Mouse (Mus musculus) midbrain, postnatal 0 days (tissue): Measurements from ENCODE around the gene Top3a. TPM values are rescaled to one million over a fixed set of nuclear protein-coding genes. Genes with fewer than 3 reads are reported as not detected.

Source experiments
- ATAC-seq: fragments of 200-750 bp; cut with Nextera tagmentation; 2 replicates; pipeline ENCODE4 v1.8.0; 2017; ENCODE audit warnings: moderate number of reproducible peaks, mild to moderate bottlenecking, moderate TSS enrichment, moderate library complexity; ENCODE audit not compliant: low FRiP score
- DNase-seq: peaks from one replicate; pipeline ENCODE4 v3.0.0-alpha.2; 2015; ENCODE audit warnings: low spot score
- H3K27ac ChIP-seq: fragments of 300-500 bp; sonication (generic); 2 replicates; pipeline ENCODE4 v1.5.1; 2014; ENCODE audit warnings: low read depth, mild to moderate bottlenecking, low read length, mixed read lengths
- H3K27me3 ChIP-seq: fragments of 300-500 bp; sonication (generic); 2 replicates; pipeline ENCODE4 v1.6.1; 2014; ENCODE audit warnings: low read length, control low read depth, mixed read lengths; ENCODE audit not compliant: insufficient read depth
- H3K36me3 ChIP-seq: fragments of 300-500 bp; sonication (generic); 2 replicates; pipeline ENCODE4 v1.6.1; 2014; ENCODE audit warnings: low read length, control low read depth, mixed read lengths; ENCODE audit not compliant: insufficient read depth
- H3K4me1 ChIP-seq: fragments of 300-500 bp; sonication (generic); 2 replicates; pipeline ENCODE4 v1.6.1; 2014; ENCODE audit warnings: mild to moderate bottlenecking, control low read depth, antibody characterized with exemption, low read length, mixed read lengths; ENCODE audit not compliant: insufficient read depth
- H3K4me2 ChIP-seq: fragments of 300-500 bp; sonication (generic); 2 replicates; pipeline ENCODE4 v1.6.1; 2014; ENCODE audit warnings: low read depth, mild to moderate bottlenecking, low read length, mixed read lengths; ENCODE audit not compliant: poor library complexity, severe bottlenecking
- H3K4me3 ChIP-seq: fragments of 300-500 bp; sonication (generic); 2 replicates; pipeline ENCODE4 v1.5.1; 2014; ENCODE audit warnings: low read depth, mild to moderate bottlenecking, low read length, moderate library complexity
- H3K9ac ChIP-seq: fragments of 300-500 bp; sonication (generic); replicated peaks from 2 replicates; pipeline ENCODE4 v1.6.1; 2014; ENCODE audit warnings: mild to moderate bottlenecking, low read length, moderate library complexity, mixed read lengths; ENCODE audit not compliant: poor library complexity, severe bottlenecking
- H3K9me3 ChIP-seq: fragments of 300-500 bp; sonication (generic); 2 replicates; pipeline ENCODE4 v1.6.1; 2016; ENCODE audit warnings: low read length, control low read depth
- CTCF ChIP-seq: IDR thresholded peaks from 2 replicates; pipeline ENCODE4 v1.5.1; 2016; ENCODE audit warnings: antibody characterized with exemption, mild to moderate bottlenecking
- WGBS: fragments of 180-500 bp; shearing (Covaris S2); extraction: QIAGEN DNeasy Blood & Tissue Kit; methylation state at CpG from one replicate; pipeline ENCODE4 v1.1.7; 2014; 5-methylcytosine and 5-hydroxymethylcytosine counted together
- polyA plus RNA-seq: library from polyadenylated mRNA; unstranded; fragments of >200 nt; fragmentation: Nextera tagmentation; extraction: Ambion mirVana; gene quantifications from 2 replicates; pipeline ENCODE4 v1.2.1, GENCODE M21; 2015
- total RNA-seq: library from RNA; depleted of rRNA; stranded (reverse); fragments of >200 nt; gene quantifications from 2 replicates; pipeline ENCODE4 v1.2.3, GENCODE M21; 2014

The Top3a gene
- total and polyA plus RNA-seq, 2 experiments from 2014 or later, result 4.1 to 10.9 TPM

DNA sequence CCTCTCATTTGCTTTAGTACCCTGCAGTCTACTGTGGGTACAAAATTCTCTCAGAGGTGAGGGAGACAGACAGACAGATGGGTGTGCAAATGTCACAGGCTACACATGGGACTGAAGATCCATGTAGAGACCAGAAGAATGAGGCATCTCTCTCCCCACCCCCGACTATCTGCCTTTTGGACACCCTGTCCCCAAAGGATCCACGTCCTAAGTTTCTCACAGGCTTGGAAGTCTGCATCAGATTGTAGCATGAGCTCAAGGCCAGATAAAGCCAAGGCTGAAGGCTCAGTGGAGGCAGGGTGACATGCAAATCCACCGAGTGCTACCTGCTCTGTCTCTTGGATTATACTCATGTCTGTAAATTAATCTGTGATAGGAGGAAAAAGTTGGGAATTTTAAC lies 40.7 kb downstream of the Top3a start:
- no peak for TF ChIP-seq CTCF
- no peaks in the 10 kb centered on the region for H3K27me3 ChIP-seq
- no peak for ATAC-seq
- no peak overlapping the region for H3K4me3 ChIP-seq
- no peak overlapping the region for H3K4me2 ChIP-seq
- H3K9me3 ChIP-seq, result no peaks in the 10 kb centered on the region
- WGBS, result 95% methylated on average over 3 of the region's 3 CpGs
- no peak for DNase-seq
- peaks cover 16% of the 10 kb centered on the region for H3K36me3 ChIP-seq
- H3K27ac ChIP-seq, result no peak overlapping the region
- H3K9ac ChIP-seq, result no peak overlapping the region
- H3K4me1 ChIP-seq, result no peaks in the 10 kb centered on the region

DNA sequence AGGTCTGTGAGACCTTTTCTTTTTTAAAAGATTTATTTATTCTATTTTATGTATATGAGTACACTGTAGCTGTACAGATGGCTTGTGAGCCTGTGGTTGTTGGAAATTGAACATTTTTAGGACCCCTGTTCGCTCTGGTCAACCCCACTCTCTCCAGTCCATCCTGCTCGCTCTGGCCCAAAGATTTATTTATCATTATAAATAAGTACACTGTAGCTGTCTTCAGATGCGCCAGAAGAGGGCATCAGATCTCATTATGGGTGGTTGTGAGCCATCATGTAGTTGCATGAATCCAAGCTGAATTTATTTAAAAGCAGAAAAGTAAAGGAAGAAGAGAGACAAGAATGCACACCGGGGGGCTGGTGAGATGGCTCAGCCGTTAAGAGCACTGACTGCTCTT lies 42.0 kb downstream of the Top3a start:
- WGBS, result 76% methylated on average over 5 of the region's 5 CpGs
- Histone ChIP-seq H3K4me3 (no peak overlapping the region), H3K9ac (no peak overlapping the region), H3K36me3 (peaks cover 22% of the 10 kb centered on the region), H3K27me3 (no peaks in the 10 kb centered on the region), H3K27ac (no peak overlapping the region), H3K9me3 (no peaks in the 10 kb centered on the region), H3K4me1 (no peaks in the 10 kb centered on the region), H3K4me2 (no peak overlapping the region)
- TF ChIP-seq CTCF, result peak; percentile 51
- DNase-seq (no peak), ATAC-seq (no peak)

DNA sequence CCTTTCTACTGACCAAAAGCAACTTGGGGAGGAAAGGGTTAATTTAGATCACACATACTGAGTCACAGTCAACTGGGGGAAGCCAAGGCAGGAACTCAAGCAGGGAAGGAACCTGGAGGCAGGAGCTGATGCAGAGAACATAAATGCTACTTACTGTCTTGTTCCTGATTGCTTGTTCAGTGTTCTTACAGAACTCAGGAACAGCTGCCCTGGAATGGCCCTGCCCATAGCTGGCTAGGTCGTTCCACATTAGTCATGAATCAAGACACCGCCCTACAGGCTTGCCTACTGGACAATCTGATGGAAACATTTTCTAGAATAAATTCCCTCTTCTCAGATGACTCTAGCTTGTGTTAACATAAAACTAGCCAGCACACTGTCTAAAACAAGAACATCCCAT lies 43.0 kb downstream of the Top3a start:
- Histone ChIP-seq H3K4me3 (no peak overlapping the region), H3K4me2 (no peak overlapping the region), H3K27ac (no peak overlapping the region), H3K9ac (no peak overlapping the region), H3K36me3 (peaks cover 23% of the 10 kb centered on the region), H3K9me3 (no peaks in the 10 kb centered on the region), H3K27me3 (no peaks in the 10 kb centered on the region), H3K4me1 (peaks cover 2% of the 10 kb centered on the region; the same call in 1 of the 2 replicates)
- TF ChIP-seq CTCF, result no peak
- 80% methylated on average over 2 of the region's 2 CpGs for WGBS
- ATAC-seq (no peak), DNase-seq (no peak)

DNA sequence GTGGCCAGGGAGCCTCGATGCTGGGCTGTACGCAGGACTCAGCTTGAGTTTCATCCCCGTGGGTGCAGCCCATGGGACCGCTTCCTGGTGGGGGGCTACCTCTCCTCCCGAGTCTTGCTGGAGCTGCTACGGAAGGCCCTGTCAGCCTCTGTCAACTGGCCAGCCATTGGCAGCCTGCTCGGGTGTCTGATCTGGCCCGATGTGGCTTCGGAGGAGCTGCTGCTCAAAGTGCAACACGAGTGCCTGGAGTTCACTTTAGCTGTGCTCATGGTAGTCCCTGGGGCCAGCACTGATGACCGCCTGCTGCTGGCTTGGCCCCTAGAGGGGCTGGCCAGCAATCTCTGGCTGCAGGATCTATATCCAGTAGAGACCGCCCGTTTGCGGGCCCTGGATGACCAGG lies 45.9 kb downstream of the Top3a start:
- 92% methylated on average over 14 of the region's 14 CpGs for WGBS
- no peak overlapping the region for H3K4me2 ChIP-seq
- DNase-seq (no peak), ATAC-seq (no peak)
- H3K4me3 ChIP-seq, result no peak overlapping the region
- TF ChIP-seq CTCF, result no peak
- H3K27me3 ChIP-seq, result no peaks in the 10 kb centered on the region
- H3K9me3 ChIP-seq, result no peaks in the 10 kb centered on the region
- peaks cover 23% of the 10 kb centered on the region for H3K36me3 ChIP-seq
- no peak overlapping the region for H3K9ac ChIP-seq
- H3K27ac ChIP-seq, result no peak overlapping the region
- peaks cover 10% of the 10 kb centered on the region for H3K4me1 ChIP-seq

DNA sequence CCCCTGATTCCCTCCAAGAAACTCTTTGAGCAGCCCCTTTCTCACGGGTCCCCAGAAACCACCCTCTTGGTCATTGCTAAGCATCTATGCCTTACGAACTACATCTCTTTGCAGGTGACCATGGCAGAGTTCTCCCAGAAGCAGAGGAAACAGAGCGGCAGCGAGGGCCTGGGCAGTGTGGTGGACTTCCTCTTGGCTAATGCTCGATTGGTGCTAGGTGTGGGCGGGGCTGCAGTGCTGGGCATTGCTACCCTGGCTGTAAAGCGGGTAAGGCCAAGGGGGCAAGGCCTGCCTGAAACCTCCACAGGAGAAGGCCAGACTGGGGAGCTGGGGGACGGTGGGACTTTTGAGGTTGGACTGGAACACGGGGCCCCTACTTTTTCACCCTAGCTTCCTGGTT lies 47.0 kb downstream of the Top3a start:
- Histone ChIP-seq H3K9me3 (no peaks in the 10 kb centered on the region), H3K36me3 (peaks cover 24% of the 10 kb centered on the region), H3K27ac (no peak overlapping the region), H3K4me3 (no peak overlapping the region), H3K9ac (no peak overlapping the region), H3K4me1 (peaks cover 14% of the 10 kb centered on the region), H3K4me2 (no peak overlapping the region), H3K27me3 (no peaks in the 10 kb centered on the region)
- WGBS, result 87% methylated on average over 9 of the region's 9 CpGs
- no peak for TF ChIP-seq CTCF
- DNase-seq, result no peak
- ATAC-seq, result no peak

DNA sequence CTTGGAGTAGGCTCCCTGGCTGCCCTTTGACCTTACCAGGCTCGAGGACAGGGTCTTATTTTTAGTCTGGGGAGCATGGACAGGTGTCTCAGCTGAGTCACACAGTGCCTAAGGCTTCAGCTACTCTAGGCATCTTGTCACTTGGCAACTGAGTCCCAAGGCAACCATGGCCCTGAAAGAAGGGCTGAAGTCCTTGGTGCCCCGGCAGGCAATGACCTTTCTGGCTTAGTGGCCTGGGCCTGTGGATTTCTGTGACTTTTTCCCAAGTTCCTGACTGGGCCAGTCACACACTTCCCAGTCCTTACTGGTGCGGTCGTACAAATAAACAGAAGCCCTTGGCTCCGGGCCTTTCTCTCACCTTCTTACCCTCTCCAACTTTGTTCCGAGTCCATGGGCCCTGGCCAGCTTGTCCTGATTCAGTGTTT lies 47.9 kb downstream of the Top3a start:
- Histone ChIP-seq H3K9me3 (no peaks in the 10 kb centered on the region), H3K4me2 (peak overlapping the region; percentile 57), H3K4me3 (peak overlapping the region; percentile 89), H3K4me1 (peaks cover 14% of the 10 kb centered on the region), H3K9ac (0 out of 2 replicates have a peak overlapping the region, but pooled peaks have one; percentile 83), H3K36me3 (peaks cover 33% of the 10 kb centered on the region), H3K27me3 (no peaks in the 10 kb centered on the region), H3K27ac (no peak overlapping the region; the same call in 1 of the 2 replicates)
- 80% methylated on average over 6 of the region's 6 CpGs for WGBS
- no peak for TF ChIP-seq CTCF
- DNase-seq (no peak), ATAC-seq (no peak)
